Mouse (Mus musculus) lung, postnatal 0 days (tissue): ENCODE measurements around the gene Stat6. TPM values are rescaled to one million over a fixed set of nuclear protein-coding genes. Genes with fewer than 3 reads are reported as not detected.

ENCODE experiments used
- ATAC-seq: fragments of 200-750 bp; cut with Nextera tagmentation; 2 replicates; pipeline ENCODE4 v1.8.0; 2017; ENCODE audit warnings: moderate library complexity
- DNase-seq: peaks from one replicate; pipeline ENCODE4 v3.0.0-alpha.2; 2016; ENCODE audit warnings: low spot score
- H3K27ac ChIP-seq: fragments of 300-500 bp; sonication (generic); 2 replicates; pipeline ENCODE4 v1.5.1; 2014; ENCODE audit warnings: antibody characterized with exemption, mild to moderate bottlenecking, low read length, mixed read lengths
- H3K27me3 ChIP-seq: fragments of 300-500 bp; sonication (generic); replicated peaks from 2 replicates; pipeline ENCODE4 v1.6.1; 2014; ENCODE audit warnings: low read length, mixed read lengths; ENCODE audit not compliant: insufficient read depth
- H3K36me3 ChIP-seq: fragments of 300-500 bp; sonication (generic); 2 replicates; pipeline ENCODE4 v1.6.1; 2014; ENCODE audit warnings: low read length, mixed read lengths; ENCODE audit not compliant: insufficient read depth
- H3K4me1 ChIP-seq: fragments of 300-500 bp; sonication (generic); 2 replicates; pipeline ENCODE4 v1.6.1; 2014; ENCODE audit warnings: antibody characterized with exemption, low read depth, low read length, mixed read lengths; ENCODE audit not compliant: insufficient read depth
- H3K4me2 ChIP-seq: fragments of 300-500 bp; sonication (generic); replicated peaks from 2 replicates; pipeline ENCODE4 v1.6.1; 2014; ENCODE audit warnings: low read depth, mild to moderate bottlenecking, low read length, moderate library complexity, mixed read lengths
- H3K4me3 ChIP-seq: fragments of 300-500 bp; sonication (generic); 2 replicates; pipeline ENCODE4 v1.5.1; 2014; ENCODE audit warnings: low read depth, low read length
- H3K9ac ChIP-seq: fragments of 300-500 bp; sonication (generic); replicated peaks from 2 replicates; pipeline ENCODE4 v1.6.1; 2014; ENCODE audit warnings: low read depth, mild to moderate bottlenecking
- H3K9me3 ChIP-seq: fragments of 300-500 bp; sonication (generic); 2 replicates; pipeline ENCODE4 v1.6.1; 2016; ENCODE audit warnings: low read length, mixed read lengths
- CTCF ChIP-seq: IDR thresholded peaks from 2 replicates; pipeline ENCODE4 v1.5.1; 2016; ENCODE audit warnings: antibody characterized with exemption, mild to moderate bottlenecking
- EP300 ChIP-seq: IDR thresholded peaks from 2 replicates; pipeline ENCODE4 v1.6.1; 2016; ENCODE audit warnings: antibody characterized with exemption, mild to moderate bottlenecking, control low read depth
- WGBS: fragments of 180-500 bp; shearing (Covaris S2); extraction: QIAGEN DNeasy Blood & Tissue Kit; methylation state at CpG from one replicate; pipeline ENCODE4 v1.1.7; 2014; 5-methylcytosine and 5-hydroxymethylcytosine counted together
- polyA plus RNA-seq: library from polyadenylated mRNA; unstranded; fragments of >200 nt; fragmentation: Nextera tagmentation; extraction: Ambion mirVana; gene quantifications from 2 replicates; pipeline ENCODE4 v1.2.1, GENCODE M21; 2015

The Stat6 gene
- polyA plus RNA-seq, 1 experiment from 2014 or later = 39.1 TPM

DNA sequence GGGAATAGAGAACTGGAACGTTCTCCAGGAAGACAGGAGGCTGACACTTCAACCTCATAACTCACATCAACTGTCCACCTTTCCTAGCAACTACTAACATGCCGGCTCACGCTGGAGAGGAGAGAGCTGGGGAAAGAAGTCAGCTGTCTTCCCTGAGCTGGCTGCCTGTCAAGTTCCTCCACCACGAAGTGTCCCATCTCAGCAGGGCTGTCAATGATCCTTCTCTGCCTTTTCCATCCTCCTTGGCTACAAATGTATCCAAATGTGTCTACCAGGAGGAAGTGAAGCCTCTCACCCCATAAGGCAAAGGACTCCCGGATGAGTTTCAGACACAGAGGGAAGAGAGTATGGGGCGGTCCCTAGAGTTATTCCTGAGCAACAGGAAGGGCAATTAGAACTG, 24.6 kb upstream of the Stat6 start:
- Histone ChIP-seq H3K4me3 (no peak overlapping the region), H3K9me3 (no peaks in the 10 kb centered on the region), H3K36me3 (no peaks in the 10 kb centered on the region), H3K4me2 (peak overlapping the region; percentile 96), H3K9ac (no peak overlapping the region), H3K27me3 (peaks cover 3% of the 10 kb centered on the region; the same call in 1 of the 2 replicates), H3K27ac (peak overlapping the region; percentile 86), H3K4me1 (peaks cover 14% of the 10 kb centered on the region)
- peak; percentile 76 for DNase-seq
- no peak for ATAC-seq
- WGBS = 20% methylated on average over 6 of the region's 6 CpGs
- TF ChIP-seq EP300 (no peak), CTCF (no peak)

- DNase-seq (peak; percentile 87), ATAC-seq (no peak)
- Histone ChIP-seq H3K27me3 (peaks cover 3% of the 10 kb centered on the region; the same call in 1 of the 2 replicates), H3K4me3 (peak overlapping the region; percentile 62), H3K36me3 (no peaks in the 10 kb centered on the region), H3K9ac (peak overlapping the region; percentile 52; the same call in 1 of the 2 replicates), H3K4me2 (peak overlapping the region; percentile 96), H3K9me3 (no peaks in the 10 kb centered on the region), H3K4me1 (peaks cover 14% of the 10 kb centered on the region), H3K27ac (peak overlapping the region; percentile 86)
- 25% methylated on average over 8 of the region's 8 CpGs for WGBS
- TF ChIP-seq EP300 = no peak
- TF ChIP-seq CTCF = no peak
Measured at GRCm38 (mm10) chr10:127619119-127619721, 23.6 kb upstream of the Stat6 start.

DNA sequence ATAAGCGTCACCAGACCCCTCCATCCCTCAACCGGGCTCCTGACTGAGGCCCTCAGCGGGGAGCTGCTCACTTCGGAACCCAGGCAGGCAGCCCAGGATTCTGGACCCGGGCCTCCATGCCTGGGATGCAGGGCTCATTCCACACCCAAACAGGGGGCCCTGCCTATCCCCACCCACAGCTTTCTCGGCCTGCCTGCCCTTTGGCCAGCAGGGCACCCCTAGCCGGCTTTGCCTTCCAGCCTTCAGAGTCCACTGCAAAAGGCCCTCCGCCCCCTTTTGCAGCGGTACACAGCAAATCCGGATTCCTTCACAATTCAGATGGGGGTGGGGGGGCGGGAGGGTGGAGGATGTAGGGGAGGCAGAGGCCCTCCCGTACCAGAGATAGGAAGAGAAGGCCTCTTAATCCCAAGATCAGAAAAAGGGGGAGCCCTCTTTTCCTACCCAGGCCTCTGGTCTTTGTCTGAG, 22.8 kb upstream of the Stat6 start:
- ATAC-seq = no peak
- Histone ChIP-seq H3K4me1 (peaks cover 14% of the 10 kb centered on the region), H3K4me2 (peak overlapping the region; percentile 96), H3K36me3 (no peaks in the 10 kb centered on the region), H3K9me3 (no peaks in the 10 kb centered on the region), H3K4me3 (peak overlapping the region; percentile 62), H3K9ac (peak overlapping the region; percentile 52), H3K27me3 (peaks cover 3% of the 10 kb centered on the region; the same call in 1 of the 2 replicates), H3K27ac (peak overlapping the region; percentile 86)
- 9% methylated on average over 12 of the region's 12 CpGs for WGBS
- DNase-seq = peak; percentile 38
- no peak for TF ChIP-seq CTCF
- TF ChIP-seq EP300 = no peak

GRCm38 (mm10) chr10:127620406-127621190, 22.2 kb upstream of the Stat6 start, which contains the start of gene Lrp1:
Gene Lrp1 (minus strand): TSS chr10:127621148.
- DNase-seq (no peak), ATAC-seq (peak; percentile 46)
- H3K9me3 ChIP-seq = no peaks in the 10 kb centered on the region
- 1% methylated on average over 19 of the region's 32 CpGs for WGBS
- H3K4me1 ChIP-seq = peaks cover 9% of the 10 kb centered on the region
- TF ChIP-seq CTCF (no peak), EP300 (no peak)
- peak within 1 kb of the TSS; percentile 66 for H3K9ac ChIP-seq
- H3K27ac ChIP-seq = peak within 1 kb of the TSS; percentile 98
- peak within 1 kb of the TSS; percentile 96 for H3K4me2 ChIP-seq
- H3K36me3 ChIP-seq = no peaks in the 10 kb centered on the region
- H3K4me3 ChIP-seq = peak within 1 kb of the TSS; percentile 62
- H3K27me3 ChIP-seq = peaks cover 3% of the 10 kb centered on the region; the same call in 1 of the 2 replicates

- H3K9me3 ChIP-seq = no peaks in the 10 kb centered on the region
- H3K4me2 ChIP-seq = peak overlapping the region; percentile 96
- DNase-seq (peak; percentile 97), ATAC-seq (peak; percentile 88)
- H3K27me3 ChIP-seq = peaks cover 3% of the 10 kb centered on the region; the same call in 1 of the 2 replicates
- H3K9ac ChIP-seq = peak overlapping the region; percentile 66
- peak overlapping the region; percentile 98 for H3K27ac ChIP-seq
- H3K4me3 ChIP-seq = peak overlapping the region; percentile 62
- peak; percentile 57 for TF ChIP-seq EP300
- TF ChIP-seq CTCF = no peak
- H3K36me3 ChIP-seq = no peaks in the 10 kb centered on the region
- H3K4me1 ChIP-seq = peaks cover under 1% of the 10 kb centered on the region
- 3% methylated on average over 27 of the region's 39 CpGs for WGBS
Measured at GRCm38 (mm10) chr10:127621191-127622056, 21.4 kb upstream of the Stat6 start.
